Mouse (Mus musculus) ZHBTc4 (cell line): ENCODE results near the gene Ncbp3.

ENCODE experiments used
- DNase-seq: peaks from one replicate; pipeline ENCODE4 v3.0.0-alpha.2; 2011; ENCODE audit warnings: low read depth, low spot score

Gene Ncbp3

GRCm38 (mm10) chr11:73047542-73047996 is at the start of gene Ncbp3:
Ncbp3 (plus strand) TSS chr11:73047783.
- peak; percentile 98 for DNase-seq

GRCm38 (mm10) chr11:72998771-72999170 is 48.8 kb upstream of the Ncbp3 start, which contains the start of gene P2rx1:
P2rx1 (plus strand) TSS chr11:72999103.
- DNase-seq: peak; percentile 17

GRCm38 (mm10) chr11:73001029-73001428 is 46.6 kb upstream of the Ncbp3 start:
- DNase-seq: peak; percentile 83

GRCm38 (mm10) chr11:73006377-73006776 is 41.2 kb upstream of the Ncbp3 start:
- peak; percentile 87 for DNase-seq

GRCm38 (mm10) chr11:73007113-73007512 is 40.5 kb upstream of the Ncbp3 start:
- DNase-seq: no peak

GRCm38 (mm10) chr11:73007698-73008481 is 39.7 kb upstream of the Ncbp3 start:
- DNase-seq: peak; percentile 69

- DNase-seq: no peak
Observed at GRCm38 (mm10) chr11:73008826-73009225, 38.8 kb upstream of the Ncbp3 start.

GRCm38 (mm10) chr11:73009531-73010274 is 37.9 kb upstream of the Ncbp3 start:
- DNase-seq: no peak

GRCm38 (mm10) chr11:73013981-73014380 is 33.6 kb upstream of the Ncbp3 start:
- no peak for DNase-seq

- no peak for DNase-seq
Observed at GRCm38 (mm10) chr11:73014831-73015344, 32.7 kb upstream of the Ncbp3 start.

GRCm38 (mm10) chr11:73015391-73016102 is 32.0 kb upstream of the Ncbp3 start:
- no peak for DNase-seq

- DNase-seq: no peak
Observed at GRCm38 (mm10) chr11:73016103-73016420, 31.5 kb upstream of the Ncbp3 start.

GRCm38 (mm10) chr11:73018471-73019146 is 29.0 kb upstream of the Ncbp3 start, which contains the start of gene Camkk1:
Camkk1 (plus strand) TSS chr11:73019008.
- DNase-seq: peak; percentile 95

- peak; percentile 57 for DNase-seq
Observed at GRCm38 (mm10) chr11:73019147-73019795, 28.3 kb upstream of the Ncbp3 start.

GRCm38 (mm10) chr11:73020953-73021800 is 26.4 kb upstream of the Ncbp3 start:
- DNase-seq: no peak

- no peak for DNase-seq
Observed at GRCm38 (mm10) chr11:73023099-73023498, 24.5 kb upstream of the Ncbp3 start.

GRCm38 (mm10) chr11:73023827-73024226 is 23.8 kb upstream of the Ncbp3 start:
- DNase-seq: no peak

GRCm38 (mm10) chr11:73024236-73024904 is 23.2 kb upstream of the Ncbp3 start:
- DNase-seq: no peak

- DNase-seq: peak; percentile 72
Observed at GRCm38 (mm10) chr11:73026961-73027360, 20.6 kb upstream of the Ncbp3 start.
